Mouse (Mus musculus) gastrocnemius, postnatal 14 days (tissue): Measurements from ENCODE around the gene Brms1. TPM values are rescaled to one million over a fixed set of nuclear protein-coding genes. Genes with fewer than 3 reads are reported as not detected.

ENCODE experiments used
- DNase-seq: peaks from one replicate; pipeline ENCODE4 v3.0.0; 2021; ENCODE audit warnings: mixed read lengths
- intact Hi-C: fragments of 180-260 bp; cut with DNase I; formaldehyde crosslinking; loops from one replicate; pipeline ENCODE4 v1.15.1; 2025; ENCODE audit warnings: low total_unique reads
- total RNA-seq, 2 experiments: library from RNA; stranded (reverse); gene quantifications; 2 replicates each; pipeline ENCODE4 v1.2.3; 2021

Brms1 gene
- total RNA-seq, 2 experiments from 2014 or later = 11.1 to 11.3 TPM

DNA sequence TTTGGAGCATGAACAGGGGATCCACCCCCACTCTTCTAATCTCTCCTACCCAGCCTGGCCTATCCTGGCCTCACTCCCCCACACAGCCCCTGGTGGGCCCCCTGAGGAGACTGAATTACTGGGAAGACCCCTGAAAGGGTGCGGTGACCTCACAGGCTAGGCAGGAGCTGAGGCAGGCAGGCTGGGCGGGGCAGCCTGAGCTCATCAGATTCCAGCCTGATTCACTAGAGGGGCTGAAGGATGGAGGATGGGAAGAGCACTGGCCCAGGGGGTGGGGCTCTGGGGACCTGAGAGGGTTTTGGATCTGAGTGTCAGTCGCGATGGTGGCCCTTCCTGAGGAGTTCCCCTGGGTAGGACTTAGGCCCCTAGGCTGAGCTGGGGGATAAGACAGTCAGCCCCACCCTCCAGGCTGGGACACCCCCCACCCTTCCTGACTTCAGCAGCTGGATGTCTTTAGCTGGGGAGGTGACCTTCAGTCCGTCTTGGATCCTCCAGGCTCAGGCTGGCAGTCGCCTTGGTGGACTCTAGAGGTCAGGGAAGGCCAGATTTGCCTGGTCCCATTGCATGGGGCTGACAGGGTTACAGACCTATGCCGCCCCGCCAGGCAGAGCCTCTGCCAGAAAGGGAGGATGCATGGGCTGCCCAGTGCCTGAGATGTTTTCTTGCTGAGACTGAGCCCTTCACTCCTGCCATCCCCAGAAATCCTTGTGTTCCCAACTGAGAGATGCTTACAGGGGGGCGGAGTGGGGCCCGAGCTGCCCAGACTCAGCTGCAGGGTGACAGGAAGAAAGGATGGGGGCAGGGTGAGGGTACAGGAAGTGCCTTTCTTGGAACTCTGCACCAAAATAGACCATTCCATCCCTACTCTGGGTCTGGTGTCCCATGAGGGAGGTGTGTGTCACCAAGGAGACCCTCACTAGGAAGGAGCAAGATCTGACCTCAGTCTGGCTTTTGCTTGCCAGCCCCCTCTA is 17.9 kb downstream of the Brms1 start:
- no peak for DNase-seq
- intact Hi-C loops = no loop called here

DNA sequence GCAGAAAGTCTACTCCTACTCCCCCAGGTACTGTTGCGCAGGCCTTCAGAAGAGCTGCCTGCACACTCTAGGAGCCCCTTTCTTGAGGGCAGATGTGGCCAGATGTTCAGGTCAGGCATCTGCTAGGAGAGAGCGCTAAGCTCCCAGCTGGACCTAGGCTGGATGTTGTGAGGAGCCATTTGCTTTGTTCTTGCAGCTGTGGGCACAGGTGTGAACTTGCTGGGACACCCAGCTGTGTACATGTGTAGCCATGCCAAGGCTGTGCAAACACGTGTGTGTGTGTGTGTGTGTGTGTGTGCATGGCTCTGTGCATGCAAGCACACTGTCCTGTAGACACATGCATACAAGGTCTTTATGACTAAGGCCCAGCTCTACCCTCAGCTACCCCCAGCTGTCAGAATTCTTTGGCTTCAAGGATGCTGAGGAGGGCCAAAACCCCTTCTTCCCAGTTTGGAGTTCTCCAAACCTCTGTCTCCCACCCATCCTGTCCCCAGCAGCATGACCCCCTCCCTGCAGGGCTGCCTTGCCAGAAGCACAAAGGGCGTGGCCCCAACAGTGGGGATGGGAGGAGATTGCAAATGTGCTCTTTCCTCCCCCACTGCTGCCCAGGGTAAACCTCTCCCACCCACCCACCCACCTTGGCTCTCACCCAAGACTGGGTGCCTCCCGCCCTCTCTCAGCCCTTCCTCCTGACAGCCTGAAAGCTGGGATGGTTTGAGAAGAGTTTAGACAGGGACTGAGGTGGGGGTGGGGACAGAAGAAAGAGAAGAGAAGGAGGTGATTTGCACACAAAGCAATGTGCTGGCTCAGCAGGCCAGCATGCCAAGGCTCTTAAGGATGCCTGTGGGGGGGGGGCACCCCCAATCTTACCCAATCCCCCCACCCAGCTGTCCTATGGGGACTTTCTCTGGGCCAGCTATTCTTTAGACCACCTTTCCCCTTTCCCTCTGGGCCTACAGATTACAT is 19.5 kb downstream of the Brms1 start:
- peak; percentile 61 for DNase-seq
- intact Hi-C loops = no loop called here

DNA sequence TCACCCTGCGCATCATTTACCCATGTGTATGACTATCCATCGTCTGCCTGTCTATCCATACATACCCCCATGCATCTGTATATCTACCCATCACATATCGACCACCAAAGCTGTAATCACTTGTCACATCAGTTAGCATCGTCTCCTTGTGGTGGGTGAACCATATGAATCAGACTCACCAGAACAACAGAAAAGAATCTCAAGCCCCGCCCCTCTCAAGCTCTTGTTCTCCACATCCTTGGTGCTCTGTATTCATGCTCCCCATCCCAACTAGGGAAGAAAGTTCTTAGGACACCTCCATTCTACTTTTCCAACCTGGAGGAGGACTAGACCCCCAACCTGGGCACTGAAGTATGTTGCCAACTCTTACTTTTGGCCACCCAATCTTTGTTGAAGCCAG is 20.9 kb downstream of the Brms1 start:
- intact Hi-C loops = no loop called here
- no peak for DNase-seq

DNA sequence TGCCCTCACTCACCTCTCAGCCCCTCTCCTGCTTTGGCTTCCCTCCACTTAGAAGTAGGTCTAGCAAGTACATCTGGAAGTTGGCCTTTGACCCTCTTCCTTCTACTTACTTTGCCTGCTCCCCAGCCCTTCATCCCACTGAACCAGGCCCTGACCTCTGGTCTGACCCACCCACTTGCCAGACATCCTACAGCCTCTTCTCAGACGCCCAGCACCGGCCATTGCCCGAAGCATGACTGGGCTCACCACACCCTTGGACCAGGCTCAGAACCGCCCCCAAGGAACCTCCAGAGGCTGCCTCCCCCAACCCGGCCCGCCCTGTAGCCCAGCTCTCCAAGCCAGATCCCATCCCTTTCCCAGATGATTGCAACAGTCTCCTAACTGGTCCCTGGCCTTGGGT is 21.3 kb downstream of the Brms1 start:
- DNase-seq = peak; percentile 69
- intact Hi-C loops = no loop called here

DNA sequence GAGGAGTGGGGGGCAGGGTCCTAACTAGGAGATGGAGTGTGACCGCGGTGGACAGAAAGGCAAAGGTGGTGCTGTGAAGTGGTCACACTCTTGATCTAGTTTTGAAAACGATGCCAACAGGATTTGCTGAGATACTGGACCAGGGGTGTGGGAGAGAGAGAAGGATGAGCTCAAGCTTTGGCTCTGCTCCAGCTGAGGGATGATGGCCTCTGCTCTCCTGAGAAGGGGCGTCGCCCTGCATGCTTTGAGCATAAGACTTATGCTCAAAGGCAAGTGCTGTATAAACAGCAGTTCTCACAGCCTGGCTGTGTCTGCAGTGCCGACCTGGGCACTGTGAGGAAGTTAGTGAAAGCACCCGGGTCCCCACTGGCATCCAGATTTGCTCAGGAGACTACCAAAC is 23.9 kb downstream of the Brms1 start:
- intact Hi-C loops = no loop called here
- DNase-seq = peak; percentile 73

DNA sequence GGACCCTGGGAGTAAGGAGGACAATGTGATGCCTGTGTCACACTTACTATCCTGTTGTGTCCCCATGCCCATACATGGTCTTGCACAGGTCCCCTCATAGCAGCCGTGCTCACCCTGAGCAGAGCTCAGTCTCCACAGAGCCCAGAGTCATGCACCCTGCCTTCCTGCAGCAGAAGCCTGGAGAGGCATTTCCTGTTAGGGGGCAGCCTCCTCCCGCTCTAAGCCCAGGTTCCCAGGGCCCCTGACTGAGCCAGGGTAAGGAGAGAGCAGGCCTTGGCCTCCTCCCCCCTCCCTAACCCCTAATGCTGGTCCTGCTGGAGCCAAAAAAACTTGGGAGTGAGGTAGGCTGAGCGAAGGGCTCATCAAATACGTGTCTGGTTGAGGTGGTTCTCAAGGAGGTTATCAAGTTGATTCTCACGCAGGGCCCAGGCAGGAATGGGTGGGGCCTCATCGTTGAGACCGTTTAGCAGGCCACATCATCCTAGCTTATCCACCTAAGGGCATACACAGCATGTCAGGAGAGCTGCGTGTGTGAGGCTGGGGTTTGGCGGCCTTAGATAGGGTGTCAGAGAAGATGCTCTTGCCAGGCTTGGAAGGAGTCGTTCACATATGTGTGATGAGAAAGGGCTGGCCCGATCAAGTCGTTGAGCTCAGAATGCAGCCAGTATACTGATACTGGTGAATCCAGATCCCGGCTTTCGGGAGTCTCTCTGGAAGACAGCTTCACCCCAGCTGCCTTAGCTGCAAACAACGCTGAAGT is 26.1 kb downstream of the Brms1 start:
- DNase-seq = no peak
- intact Hi-C loops = no loop called here

DNA sequence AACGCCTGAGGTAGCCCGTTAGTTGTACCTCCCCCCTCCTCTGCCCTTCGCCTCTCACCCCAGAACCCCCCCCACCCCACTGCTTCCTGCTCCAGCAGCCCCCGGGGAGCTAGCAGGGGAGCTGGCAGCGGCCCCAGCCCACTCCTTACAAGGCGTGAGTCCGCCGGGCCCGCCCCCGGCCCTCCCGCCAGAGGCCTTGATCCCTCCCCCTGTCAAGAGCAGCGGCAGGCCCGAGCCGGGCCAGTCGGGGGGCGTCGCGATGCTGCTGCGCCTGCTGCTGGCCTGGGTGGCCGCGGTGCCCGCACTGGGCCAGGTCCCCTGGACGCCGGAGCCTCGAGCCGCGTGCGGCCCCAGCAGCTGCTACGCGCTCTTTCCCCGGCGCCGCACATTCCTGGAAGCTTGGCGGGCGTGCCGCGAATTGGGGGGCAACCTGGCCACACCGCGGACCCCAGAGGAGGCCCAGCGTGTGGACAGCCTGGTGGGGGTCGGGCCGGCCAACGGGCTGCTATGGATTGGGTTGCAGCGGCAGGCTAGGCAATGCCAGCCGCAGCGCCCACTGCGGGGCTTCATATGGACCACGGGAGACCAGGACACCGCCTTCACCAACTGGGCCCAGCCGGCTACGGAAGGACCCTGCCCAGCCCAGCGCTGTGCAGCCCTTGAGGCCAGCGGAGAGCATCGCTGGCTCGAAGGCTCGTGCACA is 26.9 kb downstream of the Brms1 start, which contains the start of gene Cd248:
TSS of gene Cd248 (plus strand) at position 212 of the 703 bp plus-strand sequence.
- peak; percentile 90 for DNase-seq
- intact Hi-C loops = no loop called here

DNA sequence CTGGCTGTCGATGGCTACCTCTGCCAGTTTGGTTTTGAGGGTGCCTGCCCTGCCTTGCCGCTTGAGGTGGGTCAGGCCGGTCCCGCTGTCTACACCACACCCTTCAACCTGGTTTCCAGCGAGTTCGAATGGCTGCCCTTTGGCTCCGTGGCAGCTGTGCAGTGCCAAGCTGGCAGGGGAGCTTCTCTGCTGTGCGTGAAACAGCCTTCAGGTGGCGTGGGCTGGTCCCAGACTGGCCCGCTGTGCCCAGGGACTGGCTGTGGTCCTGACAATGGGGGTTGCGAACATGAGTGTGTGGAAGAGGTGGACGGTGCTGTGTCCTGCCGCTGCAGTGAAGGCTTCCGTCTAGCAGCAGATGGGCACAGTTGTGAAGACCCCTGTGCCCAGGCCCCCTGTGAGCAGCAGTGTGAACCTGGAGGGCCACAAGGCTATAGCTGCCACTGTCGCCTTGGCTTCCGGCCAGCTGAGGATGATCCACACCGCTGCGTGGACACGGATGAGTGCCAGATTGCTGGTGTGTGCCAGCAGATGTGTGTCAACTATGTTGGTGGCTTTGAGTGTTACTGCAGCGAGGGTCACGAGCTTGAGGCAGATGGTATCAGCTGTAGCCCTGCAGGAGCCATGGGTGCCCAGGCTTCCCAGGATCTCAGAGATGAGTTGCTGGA is 27.5 kb downstream of the Brms1 start:
- intact Hi-C loops = no loop called here

DNA sequence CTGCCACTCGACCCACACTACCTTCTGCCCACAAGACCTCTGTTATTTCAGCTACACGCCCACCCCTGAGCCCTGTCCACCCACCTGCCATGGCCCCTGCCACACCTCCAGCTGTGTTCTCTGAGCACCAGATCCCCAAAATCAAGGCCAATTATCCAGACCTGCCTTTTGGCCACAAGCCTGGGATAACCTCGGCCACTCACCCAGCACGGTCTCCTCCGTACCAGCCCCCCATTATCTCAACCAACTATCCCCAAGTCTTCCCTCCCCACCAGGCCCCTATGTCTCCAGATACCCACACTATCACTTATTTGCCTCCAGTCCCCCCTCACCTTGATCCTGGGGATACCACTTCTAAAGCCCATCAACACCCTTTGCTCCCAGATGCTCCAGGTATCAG is 28.3 kb downstream of the Brms1 start:
- DNase-seq = no peak
- intact Hi-C loops = no loop called here

More for the DNA sequence above, 27.5 kb downstream of the Brms1 start:
- DNase-seq = no peak

DNA sequence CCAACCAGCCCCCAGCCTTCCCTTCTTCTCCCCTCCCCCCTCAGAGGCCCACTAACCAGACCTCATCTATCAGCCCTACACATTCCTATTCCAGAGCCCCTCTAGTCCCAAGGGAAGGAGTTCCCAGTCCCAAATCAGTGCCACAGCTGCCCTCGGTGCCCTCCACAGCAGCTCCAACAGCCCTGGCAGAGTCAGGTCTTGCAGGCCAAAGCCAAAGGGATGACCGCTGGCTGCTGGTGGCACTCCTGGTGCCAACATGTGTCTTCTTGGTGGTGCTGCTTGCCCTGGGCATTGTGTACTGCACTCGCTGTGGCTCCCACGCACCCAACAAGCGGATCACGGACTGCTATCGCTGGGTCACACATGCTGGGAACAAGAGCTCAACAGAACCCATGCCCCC is 28.8 kb downstream of the Brms1 start:
- DNase-seq = no peak
- intact Hi-C loops = no loop called here

DNA sequence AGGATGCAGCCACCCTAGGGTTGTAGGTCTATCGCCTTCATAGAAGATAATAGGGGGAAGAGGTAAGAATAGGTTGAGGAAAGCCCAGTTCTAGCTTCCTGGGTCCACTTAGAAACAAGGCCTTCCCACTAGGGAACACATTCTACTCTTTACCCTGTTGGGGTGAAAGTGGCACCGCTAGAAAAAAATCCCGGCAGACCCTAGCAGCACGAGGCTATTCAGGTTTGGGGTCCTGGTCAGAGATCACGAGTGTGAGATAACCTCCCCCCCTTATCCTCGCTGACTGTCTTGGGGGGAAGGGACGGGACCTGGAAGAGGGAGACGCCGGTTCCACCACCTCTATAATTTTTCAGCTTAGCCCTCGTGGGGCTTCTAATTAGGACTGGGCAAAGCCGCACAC is 29.9 kb downstream of the Brms1 start:
- intact Hi-C loops = no loop called here

DNA sequence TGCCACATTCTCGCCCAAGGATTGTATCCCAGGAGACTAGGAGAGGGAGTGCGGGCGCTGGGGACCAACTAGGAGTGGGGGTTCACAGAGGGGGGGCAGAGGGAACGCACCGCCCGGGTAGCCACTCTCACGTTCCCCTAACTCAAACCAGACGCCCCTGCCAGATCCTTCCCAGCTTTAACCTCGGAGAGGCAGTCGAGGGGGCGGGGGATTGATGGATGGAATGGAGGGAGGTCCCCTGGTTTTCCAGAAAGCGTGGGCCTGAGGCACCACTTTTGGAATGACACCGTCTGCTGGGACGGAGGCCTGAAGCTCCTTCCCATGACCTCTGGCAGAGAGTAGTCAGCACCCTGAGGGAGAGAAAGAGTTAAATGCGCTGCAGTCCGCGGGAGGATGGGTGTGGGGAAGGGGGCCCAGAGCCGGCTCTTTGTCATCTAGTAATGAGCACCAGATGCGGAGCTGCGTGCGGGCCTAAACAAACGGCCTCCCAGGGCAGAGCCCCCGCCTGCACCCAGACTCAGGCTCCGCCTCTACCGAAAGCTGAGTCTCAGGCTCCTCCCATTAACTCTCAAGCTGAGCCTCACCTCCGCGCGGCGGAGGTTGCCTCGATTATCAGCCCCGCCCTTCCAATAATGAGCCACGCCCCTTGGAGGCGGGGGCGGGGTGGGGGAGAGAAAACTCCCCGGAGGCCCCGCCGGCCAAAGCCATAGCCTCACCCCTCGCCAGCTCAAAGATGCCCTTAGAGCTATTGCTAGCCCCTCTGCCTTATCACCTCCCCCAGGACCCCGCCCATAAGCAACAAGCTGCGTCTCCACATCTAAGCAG is 30.6 kb downstream of the Brms1 start:
- intact Hi-C loops = no loop called here
- DNase-seq = peak; percentile 80

More for the DNA sequence above, 29.9 kb downstream of the Brms1 start:
- DNase-seq = no peak

DNA sequence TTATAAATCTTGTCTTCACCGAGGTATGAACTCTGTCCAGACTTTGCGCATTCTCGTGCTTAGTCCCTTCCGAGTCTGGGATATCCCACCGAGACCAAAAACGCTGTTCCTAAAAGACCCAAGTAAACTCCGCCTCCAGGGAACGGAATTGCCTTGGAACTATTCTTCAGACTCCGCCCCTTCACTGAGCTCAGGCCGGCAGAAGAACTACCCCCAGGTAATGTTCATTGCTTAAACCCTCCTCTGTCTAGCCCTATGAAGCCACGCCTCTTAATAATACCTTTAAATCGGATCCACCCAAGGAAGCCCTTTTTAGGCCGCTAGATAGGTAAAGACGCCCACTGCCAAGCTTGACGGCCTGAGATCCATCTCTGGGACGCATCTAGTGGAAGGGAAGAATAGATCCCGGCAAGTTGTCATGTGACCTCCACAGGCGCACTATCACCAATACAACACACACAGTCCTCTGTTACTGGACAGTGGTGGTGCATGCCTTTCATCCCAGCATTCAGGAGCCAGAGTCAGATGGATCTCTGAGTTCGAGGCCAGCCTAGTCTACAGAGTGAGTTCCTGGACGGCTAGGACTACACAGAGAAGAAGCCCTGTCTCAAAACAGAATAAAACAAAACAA is 31.4 kb downstream of the Brms1 start:
- intact Hi-C loops = no loop called here
- DNase-seq = no peak

DNA sequence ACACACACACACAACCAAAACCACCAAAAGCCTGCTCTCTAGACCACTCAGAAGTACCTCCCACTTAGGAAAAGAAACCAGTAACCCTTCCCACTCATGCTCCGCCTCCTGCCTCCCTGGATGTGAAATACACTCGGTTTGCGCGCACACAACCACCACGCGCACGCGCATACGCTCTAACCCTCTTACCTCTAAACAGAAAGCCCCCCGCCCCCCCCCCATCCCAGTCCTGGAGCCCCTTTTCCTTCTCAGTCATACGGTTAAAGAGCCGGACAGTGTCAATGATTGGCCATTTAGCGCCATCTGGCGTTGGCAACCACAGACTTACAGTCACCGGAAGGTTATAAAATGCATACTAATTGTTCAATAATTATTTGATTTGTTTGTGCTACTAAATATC is 31.9 kb downstream of the Brms1 start:
- peak; percentile 50 for DNase-seq
- intact Hi-C loops = no loop called here

DNA sequence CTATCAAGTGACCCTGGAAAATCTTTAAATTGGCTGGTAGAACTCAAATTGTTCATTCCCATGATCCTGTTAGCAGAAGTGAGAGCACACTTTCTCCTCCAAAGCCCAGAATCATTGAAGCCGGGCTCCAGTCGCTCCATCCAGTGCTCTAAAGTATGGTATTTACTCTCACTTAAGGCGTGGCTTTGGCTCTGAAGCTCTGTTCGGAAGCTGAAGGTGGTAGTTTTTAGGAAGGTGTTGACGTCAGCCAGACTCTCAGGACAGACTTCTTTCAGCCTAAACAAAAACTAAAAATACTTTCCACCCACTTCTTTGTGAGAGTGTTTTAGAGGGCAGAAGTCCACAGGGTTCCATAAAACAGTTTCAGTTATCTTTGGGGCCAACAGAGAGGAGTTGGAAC is 32.4 kb downstream of the Brms1 start:
- intact Hi-C loops = no loop called here
- no peak for DNase-seq

DNA sequence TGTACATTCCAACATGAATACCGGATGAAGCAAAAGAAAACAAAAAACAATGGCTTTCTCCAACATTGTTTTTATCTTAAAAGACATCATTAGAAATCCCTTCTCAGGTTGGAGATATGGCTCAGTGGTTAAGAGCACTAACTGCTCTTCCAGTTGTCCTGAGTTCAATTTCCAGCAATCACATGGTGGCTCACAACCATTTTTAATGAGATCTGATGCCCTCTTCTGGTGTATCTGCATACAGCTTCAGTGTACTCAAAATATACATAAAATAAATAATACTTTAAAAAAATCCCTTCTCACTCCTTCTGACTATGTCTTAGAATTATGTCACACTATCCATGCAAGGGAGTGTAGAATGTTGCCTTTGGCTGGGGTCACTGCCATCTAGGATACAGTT is 38.1 kb downstream of the Brms1 start:
- no peak for DNase-seq
- intact Hi-C loops = no loop called here

DNA sequence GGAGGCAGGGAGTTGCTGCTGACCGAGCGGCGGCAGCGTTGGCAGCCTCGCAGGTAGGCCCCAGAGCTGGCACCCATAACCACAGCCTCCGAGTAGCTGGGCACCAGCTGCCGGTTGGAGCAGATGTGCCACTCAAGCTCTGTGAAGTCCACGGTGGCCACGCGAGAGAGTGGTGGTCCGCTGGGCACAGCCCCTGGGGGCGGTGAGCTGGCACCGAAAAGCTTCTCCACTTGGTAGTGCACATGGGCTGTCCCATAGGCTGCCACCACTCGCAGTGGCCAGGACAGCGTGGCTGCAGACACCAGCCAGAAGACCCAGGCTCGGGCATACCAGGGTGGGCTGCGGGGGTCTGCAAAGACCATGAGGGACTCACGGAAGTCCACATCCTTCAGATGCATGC is 40.9 kb downstream of the Brms1 start:
- intact Hi-C loops = no loop called here
- DNase-seq = no peak
